Mouse (Mus musculus): ENCODE data around the gene Tmco3. TPM values are rescaled to one million over a fixed set of nuclear protein-coding genes. Genes with fewer than 3 reads are reported as not detected.

Tmco3 gene
- polyA plus RNA-seq, 1 experiment, result 15.1 TPM

- no peaks in the 10 kb centered on the region for H3K27me3 ChIP-seq (ENCODE audit: control insufficient read depth, insufficient read depth, low read length, poor library complexity, severe bottlenecking)
- no peak overlapping the region for H3K4me3 ChIP-seq (ENCODE audit: low read depth, low read length)
- H3K4me1 ChIP-seq (ENCODE audit: control insufficient read depth, insufficient read depth, low read length), result no peaks in the 10 kb centered on the region
- no peaks in the 10 kb centered on the region for H3K9me3 ChIP-seq (replicated peaks; ENCODE audit: control insufficient read depth, insufficient read depth, low read length, poor library complexity, severe bottlenecking)
- no peak for TF ChIP-seq CTCF (IDR thresholded peaks at IDR 0.05; ENCODE audit: low read depth, low read length)
- no peak for TF ChIP-seq EP300 (IDR thresholded peaks at IDR 0.05; ENCODE audit: insufficient read depth, low read depth, low read length)
- TF ChIP-seq POLR2A (IDR thresholded peaks at IDR 0.05; ENCODE audit: insufficient read depth, low read length), result no peak
- no peak overlapping the region for H3K9ac ChIP-seq (ENCODE audit: low read depth, poor library complexity, severe bottlenecking)
- no peaks in the 10 kb centered on the region for H3K36me3 ChIP-seq (ENCODE audit: control insufficient read depth, insufficient read depth, low read length, poor library complexity, severe bottlenecking)
- no peak overlapping the region for H3K27ac ChIP-seq (ENCODE audit: insufficient read depth, low read length)
Measured at GRCm38 (mm10) chr8:13276941-13277447, 11.0 kb upstream of the Tmco3 start.

- H3K4me1 ChIP-seq (ENCODE audit: control insufficient read depth, insufficient read depth, low read length), result no peaks in the 10 kb centered on the region
- no peak overlapping the region for H3K4me3 ChIP-seq (ENCODE audit: low read depth, low read length)
- no peaks in the 10 kb centered on the region for H3K27me3 ChIP-seq (ENCODE audit: control insufficient read depth, insufficient read depth, low read length, poor library complexity, severe bottlenecking)
- TF ChIP-seq POLR2A (IDR thresholded peaks at IDR 0.05; ENCODE audit: insufficient read depth, low read length), result no peak
- TF ChIP-seq CTCF (IDR thresholded peaks at IDR 0.05; ENCODE audit: low read depth, low read length), result peak; percentile 4
- no peak for TF ChIP-seq EP300 (IDR thresholded peaks at IDR 0.05; ENCODE audit: insufficient read depth, low read depth, low read length)
- no peak overlapping the region for H3K27ac ChIP-seq (ENCODE audit: insufficient read depth, low read length)
- no peak overlapping the region for H3K9ac ChIP-seq (ENCODE audit: low read depth, poor library complexity, severe bottlenecking)
- no peaks in the 10 kb centered on the region; the same call in 1 of the 2 replicates for H3K9me3 ChIP-seq (replicated peaks; ENCODE audit: control insufficient read depth, insufficient read depth, low read length, poor library complexity, severe bottlenecking)
- H3K36me3 ChIP-seq (ENCODE audit: control insufficient read depth, insufficient read depth, low read length, poor library complexity, severe bottlenecking), result no peaks in the 10 kb centered on the region
Measured at GRCm38 (mm10) chr8:13283200-13283599, 4.8 kb upstream of the Tmco3 start.

- TF ChIP-seq POLR2A (IDR thresholded peaks at IDR 0.05; ENCODE audit: insufficient read depth, low read length) (no peak), CTCF (IDR thresholded peaks at IDR 0.05; ENCODE audit: low read depth, low read length) (no peak), EP300 (IDR thresholded peaks at IDR 0.05; ENCODE audit: insufficient read depth, low read depth, low read length) (no peak)
- H3K27ac ChIP-seq (ENCODE audit: insufficient read depth, low read length), result no peak overlapping the region
- no peaks in the 10 kb centered on the region for H3K27me3 ChIP-seq (ENCODE audit: control insufficient read depth, insufficient read depth, low read length, poor library complexity, severe bottlenecking)
- peak overlapping the region; percentile 78 for H3K4me3 ChIP-seq (ENCODE audit: low read depth, low read length)
- no peaks in the 10 kb centered on the region; the same call in 1 of the 2 replicates for H3K9me3 ChIP-seq (replicated peaks; ENCODE audit: control insufficient read depth, insufficient read depth, low read length, poor library complexity, severe bottlenecking)
- H3K36me3 ChIP-seq (ENCODE audit: control insufficient read depth, insufficient read depth, low read length, poor library complexity, severe bottlenecking), result no peaks in the 10 kb centered on the region
- peaks cover 2% of the 10 kb centered on the region for H3K4me1 ChIP-seq (ENCODE audit: control insufficient read depth, insufficient read depth, low read length)
- peak overlapping the region; percentile 60 for H3K9ac ChIP-seq (ENCODE audit: low read depth, poor library complexity, severe bottlenecking)
Measured at GRCm38 (mm10) chr8:13287304-13287691, 692 bp upstream of the Tmco3 start.

- Histone ChIP-seq H3K4me1 (ENCODE audit: control insufficient read depth, insufficient read depth, low read length) (peaks cover 2% of the 10 kb centered on the region), H3K36me3 (ENCODE audit: control insufficient read depth, insufficient read depth, low read length, poor library complexity, severe bottlenecking) (no peaks in the 10 kb centered on the region), H3K9ac (ENCODE audit: low read depth, poor library complexity, severe bottlenecking) (peak overlapping the region; percentile 60), H3K27ac (ENCODE audit: insufficient read depth, low read length) (no peak overlapping the region), H3K4me3 (ENCODE audit: low read depth, low read length) (peak overlapping the region; percentile 78; the same call in 1 of the 2 replicates), H3K27me3 (ENCODE audit: control insufficient read depth, insufficient read depth, low read length, poor library complexity, severe bottlenecking) (no peaks in the 10 kb centered on the region), H3K9me3 (replicated peaks; ENCODE audit: control insufficient read depth, insufficient read depth, low read length, poor library complexity, severe bottlenecking) (no peaks in the 10 kb centered on the region)
- TF ChIP-seq POLR2A (IDR thresholded peaks at IDR 0.05; ENCODE audit: insufficient read depth, low read length), result no peak
- TF ChIP-seq EP300 (IDR thresholded peaks at IDR 0.05; ENCODE audit: insufficient read depth, low read depth, low read length), result no peak
- TF ChIP-seq CTCF (IDR thresholded peaks at IDR 0.05; ENCODE audit: low read depth, low read length), result no peak
Measured at GRCm38 (mm10) chr8:13288646-13289045, 656 bp downstream of the Tmco3 start.

- H3K4me3 ChIP-seq (ENCODE audit: low read depth, low read length), result no peak overlapping the region
- no peaks in the 10 kb centered on the region for H3K9me3 ChIP-seq (replicated peaks; ENCODE audit: control insufficient read depth, insufficient read depth, low read length, poor library complexity, severe bottlenecking)
- H3K9ac ChIP-seq (ENCODE audit: low read depth, poor library complexity, severe bottlenecking), result no peak overlapping the region
- no peak overlapping the region for H3K27ac ChIP-seq (ENCODE audit: insufficient read depth, low read length)
- TF ChIP-seq EP300 (IDR thresholded peaks at IDR 0.05; ENCODE audit: insufficient read depth, low read depth, low read length) (no peak), CTCF (IDR thresholded peaks at IDR 0.05; ENCODE audit: low read depth, low read length) (peak; percentile 99), POLR2A (IDR thresholded peaks at IDR 0.05; ENCODE audit: insufficient read depth, low read length) (no peak)
- H3K36me3 ChIP-seq (ENCODE audit: control insufficient read depth, insufficient read depth, low read length, poor library complexity, severe bottlenecking), result peaks cover 14% of the 10 kb centered on the region
- peaks cover 2% of the 10 kb centered on the region for H3K4me1 ChIP-seq (ENCODE audit: control insufficient read depth, insufficient read depth, low read length)
- no peaks in the 10 kb centered on the region for H3K27me3 ChIP-seq (ENCODE audit: control insufficient read depth, insufficient read depth, low read length, poor library complexity, severe bottlenecking)
Measured at GRCm38 (mm10) chr8:13292364-13292763, 4.4 kb downstream of the Tmco3 start.

GRCm38 (mm10) chr8:13293677-13294470 lies 5.9 kb downstream of the Tmco3 start:
- peaks cover 2% of the 10 kb centered on the region for H3K4me1 ChIP-seq (ENCODE audit: control insufficient read depth, insufficient read depth, low read length)
- H3K36me3 ChIP-seq (ENCODE audit: control insufficient read depth, insufficient read depth, low read length, poor library complexity, severe bottlenecking), result peaks cover 14% of the 10 kb centered on the region
- no peaks in the 10 kb centered on the region for H3K9me3 ChIP-seq (replicated peaks; ENCODE audit: control insufficient read depth, insufficient read depth, low read length, poor library complexity, severe bottlenecking)
- TF ChIP-seq EP300 (IDR thresholded peaks at IDR 0.05; ENCODE audit: insufficient read depth, low read depth, low read length), result no peak
- TF ChIP-seq CTCF (IDR thresholded peaks at IDR 0.05; ENCODE audit: low read depth, low read length), result no peak
- H3K27ac ChIP-seq (ENCODE audit: insufficient read depth, low read length), result no peak overlapping the region
- no peaks in the 10 kb centered on the region for H3K27me3 ChIP-seq (ENCODE audit: control insufficient read depth, insufficient read depth, low read length, poor library complexity, severe bottlenecking)
- H3K4me3 ChIP-seq (ENCODE audit: low read depth, low read length), result no peak overlapping the region
- H3K9ac ChIP-seq (ENCODE audit: low read depth, poor library complexity, severe bottlenecking), result no peak overlapping the region

Measured in ES-Bruce4 (cell line).